Mouse (Mus musculus) gastrocnemius, adult 2 months (tissue): ENCODE results near the gene Nudt15. TPM values are rescaled to one million over a fixed set of nuclear protein-coding genes. Genes with fewer than 3 reads are reported as not detected.
"Not testable (repeated sequence)": the region's sequence is repeated elsewhere in the genome, so short reads cannot be mapped to it uniquely, and the experiment has no call there.

ENCODE experiments used
- DNase-seq: peaks from one replicate; pipeline ENCODE4 v3.0.0; 2022
- H3K27ac ChIP-seq: fragments of 200-600 bp; 2 replicates; pipeline ENCODE4 v1.8.1; 2022; ENCODE audit warnings: mild to moderate bottlenecking
- H3K4me3 ChIP-seq: fragments of 200-600 bp; 2 replicates; pipeline ENCODE4 v1.8.1; 2022; ENCODE audit warnings: mild to moderate bottlenecking, moderate library complexity
- CTCF ChIP-seq: fragments of 200-600 bp; IDR thresholded peaks from 2 replicates; pipeline ENCODE4 v1.8.1; 2022; ENCODE audit warnings: antibody characterized with exemption, mild to moderate bottlenecking, moderate library complexity
- intact Hi-C: fragments of 180-260 bp; cut with DNase I; formaldehyde crosslinking; loops from one replicate; pipeline ENCODE4 v1.15.1; 2025
- long read RNA-seq, 2 experiments: library from polyadenylated mRNA; stranded (forward); transcript quantifications; one replicate each; pipeline ENCODE4 v2.0.0; 2021
- total RNA-seq, 2 experiments: library from RNA; stranded (reverse); gene quantifications; 2 replicates each; pipeline ENCODE4 v1.2.3; 2021

Gene Nudt15
- 1 to 10 TPM; 6.7 to 7.2 TPM for total RNA-seq
- long read RNA-seq, experiment 1, partial matches to known transcripts = 12 of 12 reads
- long read RNA-seq, experiment 1, other reads (novel, unspliced or antisense) = 0 of 12 reads
- long read RNA-seq, experiment 2, partial matches to known transcripts = 12 of 13 reads
- long read RNA-seq, experiment 2, other reads (novel, unspliced or antisense) = 1 of 13 reads

DNA sequence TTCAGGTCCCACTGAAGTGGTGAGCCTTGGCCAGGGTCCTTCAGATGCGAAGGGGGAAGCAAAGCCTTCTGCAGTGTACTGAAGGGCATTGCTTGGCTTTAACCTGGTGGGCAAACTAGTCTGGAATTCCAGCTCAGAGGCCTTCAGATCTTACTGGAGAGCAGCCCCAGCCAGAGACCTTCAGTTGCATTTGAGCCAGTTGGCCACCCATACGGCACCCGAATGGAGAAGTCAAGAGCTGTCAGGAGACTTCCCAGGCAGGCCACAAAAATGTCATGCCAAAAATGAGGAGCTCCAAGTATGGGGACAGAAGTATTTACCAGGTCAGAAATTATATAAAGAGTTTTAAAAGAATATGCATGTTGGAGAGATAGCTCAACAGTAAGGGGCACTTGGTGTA is at the start of gene Nudt15:
Gene Nudt15 (minus strand): TSS at position 192 of the 400 bp plus-strand sequence.
- H3K4me3 ChIP-seq = no peak within 1 kb of the TSS
- intact Hi-C loops = no loop called here
- H3K27ac ChIP-seq = no peak within 1 kb of the TSS
- no peak for TF ChIP-seq CTCF
- DNase-seq = no peak

DNA sequence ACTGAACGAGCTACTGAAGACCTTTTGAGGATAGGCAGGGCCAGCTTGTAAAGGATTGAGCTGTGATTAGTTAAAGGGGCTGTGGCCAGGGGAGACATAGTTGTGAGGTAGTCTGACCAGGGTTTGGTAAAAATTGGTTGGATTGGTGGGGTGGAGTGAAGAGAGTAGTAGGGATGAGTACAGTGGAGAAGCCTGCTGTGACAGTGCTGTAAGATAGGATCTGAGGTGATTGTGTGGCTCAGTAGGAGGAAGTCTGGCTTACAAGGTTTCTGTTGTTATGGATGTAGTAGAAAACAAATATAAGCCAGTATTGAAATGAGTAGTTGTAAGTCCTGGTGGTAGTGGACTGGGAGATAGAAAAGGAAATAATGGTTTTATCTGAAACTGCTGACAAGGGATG is 44.1 kb upstream of the Nudt15 start:
- intact Hi-C loops = no loop called here

DNA sequence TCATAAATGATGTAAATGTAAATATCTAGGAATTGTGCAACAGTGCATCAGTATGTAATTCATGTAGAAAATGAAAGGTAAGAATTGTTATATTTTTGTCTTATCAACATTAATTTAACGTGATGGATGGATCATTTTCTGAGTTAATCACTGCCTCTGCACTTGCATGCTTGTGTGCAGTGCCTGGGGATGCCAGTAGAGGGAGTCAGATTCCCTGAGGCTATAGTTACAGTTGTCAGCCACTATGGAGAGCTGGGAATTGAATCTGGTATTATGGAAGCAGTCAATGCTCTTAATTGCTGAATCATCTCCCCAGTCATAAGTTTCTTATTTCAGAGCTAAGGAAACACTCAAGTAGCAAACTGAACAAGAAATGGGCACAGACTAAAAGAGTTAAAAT is 40.0 kb upstream of the Nudt15 start:
- intact Hi-C loops = no loop called here
- no peak overlapping the region for H3K27ac ChIP-seq
- peak; percentile 53 for TF ChIP-seq CTCF

More for the DNA sequence above, 44.1 kb upstream of the Nudt15 start:
- no peak for TF ChIP-seq CTCF
- Histone ChIP-seq H3K4me3 (no peak overlapping the region), H3K27ac (no peak overlapping the region)
- DNase-seq = no peak

DNA sequence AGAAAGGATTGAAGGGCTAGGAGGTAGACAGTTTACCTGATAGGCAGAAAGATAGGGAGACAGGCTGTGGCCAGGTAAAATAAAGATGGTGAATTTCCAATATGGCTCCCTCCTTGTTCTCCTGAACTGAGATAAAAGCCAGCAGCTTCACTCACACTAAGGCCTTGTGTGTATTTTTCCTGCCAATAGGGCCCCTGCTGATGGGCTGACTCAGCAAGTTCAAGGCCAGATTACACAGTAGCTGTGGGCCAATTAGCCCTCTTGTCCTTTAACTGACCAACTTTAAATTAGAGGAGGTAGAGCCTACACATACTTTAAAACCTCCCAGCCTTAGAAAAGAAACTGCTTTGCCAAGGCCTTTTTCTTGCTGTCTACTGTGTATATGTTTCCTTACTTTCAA is 28.3 kb upstream of the Nudt15 start:
- intact Hi-C loops = no loop called here
- no peak for TF ChIP-seq CTCF
- Histone ChIP-seq H3K4me3 (no peak overlapping the region), H3K27ac (no peak overlapping the region)
- DNase-seq = no peak

More for the DNA sequence above, 40.0 kb upstream of the Nudt15 start:
- no peak overlapping the region for H3K4me3 ChIP-seq
- DNase-seq = peak; percentile 22

DNA sequence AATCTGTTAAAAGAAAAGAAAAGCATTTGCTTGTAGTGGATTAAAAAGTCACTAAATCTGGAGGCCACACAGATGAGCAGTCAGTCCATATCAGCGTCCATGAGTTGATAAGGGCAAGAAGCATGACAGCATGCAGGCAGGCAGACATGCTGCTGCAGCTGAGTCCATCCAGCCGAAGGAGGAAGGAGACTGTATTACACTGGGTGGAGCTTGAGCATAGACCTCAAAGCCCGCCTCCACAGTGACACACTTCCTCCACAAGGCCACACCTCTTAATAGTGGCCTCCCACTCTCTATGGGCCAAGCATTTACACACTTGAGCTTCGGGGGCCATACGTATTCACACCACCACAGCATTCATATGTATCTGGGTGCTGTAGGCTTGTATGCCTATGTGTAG is 26.0 kb upstream of the Nudt15 start:
- intact Hi-C loops = no loop called here
- no peak overlapping the region for H3K4me3 ChIP-seq
- no peak for DNase-seq
- no peak for TF ChIP-seq CTCF
- peak overlapping the region; percentile 61; the same call in 1 of the 2 replicates for H3K27ac ChIP-seq

DNA sequence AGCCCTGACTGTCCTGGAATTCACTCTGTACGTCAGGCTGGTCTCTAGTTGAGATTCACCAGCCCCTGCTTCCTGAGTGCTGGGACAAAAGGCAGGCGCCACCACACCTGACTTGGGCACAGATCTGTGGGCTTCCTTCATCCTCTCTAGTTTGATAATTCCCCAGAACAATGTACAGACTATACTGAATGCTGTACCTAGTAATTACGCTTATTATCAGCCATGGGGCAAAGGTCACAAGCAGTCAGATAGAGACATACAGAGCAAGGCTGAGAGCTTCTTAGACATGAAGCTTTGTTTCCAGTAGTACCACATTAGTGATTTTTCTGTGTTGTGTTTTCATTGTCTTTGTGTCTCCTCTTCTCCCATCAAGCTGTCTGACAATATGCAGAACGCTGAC is 23.1 kb upstream of the Nudt15 start:
- no peak for TF ChIP-seq CTCF
- DNase-seq = no peak
- intact Hi-C loops = no loop called here
- Histone ChIP-seq H3K4me3 (no peak overlapping the region), H3K27ac (no peak overlapping the region)

DNA sequence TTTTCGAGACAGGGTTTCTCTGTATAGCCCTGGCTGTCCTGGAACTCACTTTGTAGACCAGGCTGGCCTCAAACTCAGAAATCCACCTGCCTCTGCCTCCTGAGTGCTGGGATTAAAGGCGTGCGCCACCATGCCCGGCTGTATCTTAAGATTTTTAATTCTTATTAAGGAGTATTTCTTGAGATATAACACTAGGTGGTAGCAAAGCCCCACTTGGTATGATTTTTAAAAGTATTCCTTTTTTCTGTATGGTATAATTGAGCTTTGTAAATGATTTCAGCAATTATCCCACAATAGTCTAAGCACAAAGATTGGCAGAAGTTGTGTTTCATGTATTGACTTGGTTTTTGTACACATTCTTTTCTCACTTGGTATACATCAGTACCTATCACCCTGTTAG is 21.8 kb upstream of the Nudt15 start:
- H3K4me3 ChIP-seq, intact Hi-C loops, H3K27ac ChIP-seq, DNase-seq: not testable (repeated sequence)
- peak; percentile 36; the same call in 1 of the 2 replicates for TF ChIP-seq CTCF

DNA sequence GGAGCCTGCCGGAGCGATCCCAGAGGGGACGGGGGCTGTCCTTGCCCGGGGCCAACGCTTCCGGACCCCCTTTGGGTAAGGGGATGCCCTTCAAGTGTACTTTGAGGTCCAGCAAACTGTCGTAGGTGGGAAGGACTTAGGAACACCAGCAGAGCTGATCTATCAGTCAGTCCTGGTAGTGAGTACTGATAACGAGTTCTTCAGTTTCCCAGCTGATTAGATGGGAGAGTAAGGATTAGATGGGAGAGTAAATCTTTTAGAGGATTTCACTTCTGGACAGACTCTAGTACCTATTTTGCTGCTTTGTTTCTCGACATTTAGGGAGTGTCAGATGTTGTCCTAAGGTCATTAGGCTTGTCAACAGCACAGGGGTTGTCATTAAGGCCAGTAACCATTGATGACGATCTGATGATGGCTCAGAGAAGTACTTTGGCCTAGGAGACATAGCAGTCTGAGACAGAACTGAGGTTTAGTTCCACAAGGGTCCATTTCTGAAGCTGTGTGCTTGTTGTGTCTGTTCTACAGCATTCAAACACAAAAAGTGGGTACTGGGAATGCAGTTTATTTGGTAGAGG is 5.2 kb upstream of the Nudt15 start:
- DNase-seq = no peak
- Histone ChIP-seq H3K4me3 (peak overlapping the region; percentile 85), H3K27ac (peak overlapping the region; percentile 95)
- intact Hi-C loops = no loop called here
- TF ChIP-seq CTCF = no peak

DNA sequence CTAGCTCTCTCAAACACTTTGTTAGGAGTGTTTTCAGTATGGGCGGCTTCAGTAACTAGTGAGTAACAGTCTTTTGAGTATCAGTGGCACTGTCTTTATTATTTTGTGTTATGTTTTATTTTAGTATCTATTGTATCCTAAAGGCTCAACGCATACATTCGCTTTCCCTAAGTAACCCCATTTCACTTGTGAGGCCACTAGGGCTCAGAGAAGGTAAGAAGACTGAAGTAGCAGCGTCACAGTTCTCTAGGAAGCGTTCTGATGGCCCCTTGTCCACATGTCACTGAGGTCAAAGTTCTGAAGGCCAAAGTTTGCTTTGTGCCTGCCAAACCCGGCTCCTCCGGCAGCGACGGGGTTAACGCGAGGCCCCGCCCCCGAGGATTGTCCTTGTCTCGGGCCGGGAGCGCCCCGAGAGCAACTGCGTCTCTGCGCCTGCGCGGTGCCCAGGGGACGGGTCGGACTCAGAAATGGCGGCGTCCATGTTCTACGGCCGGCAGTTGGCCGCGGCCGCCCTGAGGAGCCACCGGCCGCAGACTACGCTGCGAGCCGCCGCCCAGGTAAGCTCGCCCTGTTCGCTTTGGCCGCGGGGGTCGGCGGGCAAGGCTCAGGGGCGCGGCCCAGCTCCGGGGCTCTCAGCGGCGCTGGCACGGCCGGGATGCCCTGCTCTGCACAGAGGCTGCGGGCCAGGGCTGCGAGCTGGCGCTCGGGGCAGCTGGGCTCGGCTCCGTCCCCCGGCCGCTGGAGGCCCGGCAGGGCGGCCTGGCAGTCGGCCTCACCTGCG is 4.5 kb upstream of the Nudt15 start:
- TF ChIP-seq CTCF = peak; percentile 19
- H3K27ac ChIP-seq = peak overlapping the region; percentile 95
- peak overlapping the region; percentile 85 for H3K4me3 ChIP-seq
- intact Hi-C loops = loop anchor here (1.0 kb wide), 1 partner anchor 28 kb away; no protein-coding TSS in a partner anchor
- peak; percentile 99 for DNase-seq

DNA sequence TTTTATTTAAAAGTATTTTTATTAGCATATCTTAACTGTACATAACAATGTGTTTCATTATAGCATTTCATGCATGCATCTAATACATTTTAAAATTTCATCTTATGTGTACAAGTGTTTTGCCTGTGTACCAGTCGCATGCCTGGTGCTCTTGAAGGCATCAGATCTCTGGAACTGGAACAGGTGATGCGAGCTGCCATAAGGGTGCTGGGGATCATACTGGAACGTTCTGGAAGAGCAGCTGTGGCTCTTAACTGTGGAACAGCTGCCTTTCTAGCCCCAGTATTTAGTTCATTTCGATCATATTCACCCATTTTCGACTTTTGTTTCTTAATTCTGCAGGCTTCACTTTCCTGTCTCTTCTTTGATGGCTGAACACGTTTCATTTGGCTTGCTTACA is 3.1 kb upstream of the Nudt15 start:
- no peak for DNase-seq
- intact Hi-C loops = no loop called here
- Histone ChIP-seq H3K27ac (no peak overlapping the region), H3K4me3 (no peak overlapping the region)
- no peak for TF ChIP-seq CTCF

DNA sequence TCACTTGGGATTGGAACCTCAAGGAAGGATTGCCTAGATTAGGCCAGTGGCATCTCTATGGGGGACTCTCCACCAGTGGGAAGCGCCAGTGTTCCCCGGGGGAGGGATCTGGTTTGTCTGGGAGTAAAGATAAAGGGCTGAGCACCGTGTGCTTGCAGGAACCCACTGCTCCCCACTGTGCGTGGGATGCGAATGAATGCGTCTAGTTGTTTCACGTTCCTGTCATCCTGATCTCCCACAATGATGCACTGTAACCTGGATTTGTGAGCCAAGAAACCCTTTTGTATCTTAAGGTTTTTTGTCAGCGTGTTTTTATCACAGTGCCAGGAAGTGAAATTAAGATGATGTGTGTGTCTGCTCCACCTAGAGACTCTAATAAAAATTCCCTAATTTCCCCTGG is 2.7 kb upstream of the Nudt15 start:
- Histone ChIP-seq H3K4me3 (no peak overlapping the region), H3K27ac (no peak overlapping the region)
- no peak for DNase-seq
- intact Hi-C loops = no loop called here
- no peak for TF ChIP-seq CTCF

DNA sequence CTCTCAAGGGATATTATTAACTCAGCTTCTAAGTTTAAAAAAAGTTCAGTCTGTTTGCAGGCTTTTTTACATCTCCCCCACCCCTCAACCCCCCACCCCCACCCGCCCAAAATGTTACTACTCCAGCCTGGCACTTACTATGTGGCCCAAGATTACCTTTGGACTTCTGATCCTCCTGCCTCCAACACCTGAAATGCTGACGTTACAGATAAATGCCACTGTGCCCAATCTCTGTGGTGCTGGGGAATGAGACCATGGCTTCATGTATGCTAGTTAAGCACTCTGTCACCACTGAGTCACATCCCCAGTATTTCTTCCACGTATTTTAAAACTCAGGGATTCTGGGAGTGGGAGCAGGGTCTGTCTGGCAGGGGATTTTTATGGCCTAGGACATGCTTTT is 2.2 kb upstream of the Nudt15 start:
- Histone ChIP-seq H3K27ac (no peak overlapping the region), H3K4me3 (no peak overlapping the region)
- intact Hi-C loops = no loop called here
- TF ChIP-seq CTCF = no peak
- no peak for DNase-seq

DNA sequence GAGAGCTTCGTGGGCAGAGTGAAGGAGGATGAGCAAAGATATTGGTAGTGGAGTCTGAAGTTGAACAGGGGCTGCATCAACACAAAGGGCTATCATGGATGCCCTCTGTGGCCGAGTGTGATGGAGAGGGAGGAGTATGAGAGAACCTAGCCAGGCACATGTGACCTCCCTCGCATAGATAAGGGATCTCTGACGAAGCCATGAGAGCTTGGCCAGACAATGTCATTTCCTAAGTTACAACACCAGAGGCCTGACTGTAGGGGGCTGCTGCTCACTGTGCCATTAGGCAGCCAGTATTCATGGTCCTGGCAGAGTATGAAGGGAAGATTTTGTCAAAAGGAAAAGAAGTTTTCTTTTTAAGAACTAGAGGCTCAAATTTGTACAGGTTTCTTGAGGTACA is 1.0 kb downstream of the Nudt15 start:
- intact Hi-C loops = no loop called here
- no peak overlapping the region for H3K27ac ChIP-seq
- no peak for TF ChIP-seq CTCF
- H3K4me3 ChIP-seq = no peak overlapping the region
- no peak for DNase-seq
